Mouse (Mus musculus): ENCODE data around the gene Vps37b. TPM values are rescaled to one million over a fixed set of nuclear protein-coding genes. Genes with fewer than 3 reads are reported as not detected.
A peak's percentile ranks its signal among the peaks of the same experiment; 100 is the strongest.

The Vps37b gene
- polyA plus RNA-seq, 1 experiment from 2014 or later: 16.7 TPM

- Histone ChIP-seq H3K4me3 (ENCODE audit: low read depth, low read length) (no peak overlapping the region), H3K4me2 (replicated peaks; ENCODE audit: low read depth) (0 out of 2 replicates have a peak overlapping the region, but pooled peaks have one; percentile 37), H3K9me3 (ENCODE audit: control insufficient read depth) (no peaks in the 10 kb centered on the region), H3K27me3 (replicated peaks; ENCODE audit: control insufficient read depth, insufficient read depth, low read length) (no peaks in the 10 kb centered on the region), H3K27ac (ENCODE audit: low read depth, low read length) (no peak overlapping the region), H3K9ac (ENCODE audit: low read depth, low read length) (no peak overlapping the region), H3K36me3 (ENCODE audit: control insufficient read depth, insufficient read depth) (no peaks in the 10 kb centered on the region), H3K4me1 (replicated peaks; ENCODE audit: control insufficient read depth, insufficient read depth, low read length) (peaks cover 15% of the 10 kb centered on the region; the same call in 1 of the 2 replicates)
- 43% methylated on average over 11 of the region's 11 CpGs for WGBS
- ATAC-seq: no peak
- no peak for TF ChIP-seq CTCF (IDR thresholded peaks at IDR 0.05; ENCODE audit: low read depth)
Observed at GRCm38 (mm10) chr5:124014791-124015251, 17.2 kb downstream of the Vps37b start.

GRCm38 (mm10) chr5:124014180-124014579 is 17.9 kb downstream of the Vps37b start:
- no peak overlapping the region for H3K4me2 ChIP-seq (replicated peaks; ENCODE audit: low read depth)
- H3K4me1 ChIP-seq (replicated peaks; ENCODE audit: control insufficient read depth, insufficient read depth, low read length): peaks cover 17% of the 10 kb centered on the region; the same call in 1 of the 2 replicates
- no peaks in the 10 kb centered on the region for H3K27me3 ChIP-seq (replicated peaks; ENCODE audit: control insufficient read depth, insufficient read depth, low read length)
- no peak overlapping the region for H3K4me3 ChIP-seq (ENCODE audit: low read depth, low read length)
- no peak for TF ChIP-seq CTCF (IDR thresholded peaks at IDR 0.05; ENCODE audit: low read depth)
- no peak overlapping the region for H3K27ac ChIP-seq (ENCODE audit: low read depth, low read length)
- WGBS: 89% methylated on average over 3 of the region's 3 CpGs
- no peak for ATAC-seq
- peaks cover under 1% of the 10 kb centered on the region; the same call in 1 of the 2 replicates for H3K36me3 ChIP-seq (ENCODE audit: control insufficient read depth, insufficient read depth)
- no peak overlapping the region for H3K9ac ChIP-seq (ENCODE audit: low read depth, low read length)
- no peaks in the 10 kb centered on the region for H3K9me3 ChIP-seq (ENCODE audit: control insufficient read depth)

DNA sequence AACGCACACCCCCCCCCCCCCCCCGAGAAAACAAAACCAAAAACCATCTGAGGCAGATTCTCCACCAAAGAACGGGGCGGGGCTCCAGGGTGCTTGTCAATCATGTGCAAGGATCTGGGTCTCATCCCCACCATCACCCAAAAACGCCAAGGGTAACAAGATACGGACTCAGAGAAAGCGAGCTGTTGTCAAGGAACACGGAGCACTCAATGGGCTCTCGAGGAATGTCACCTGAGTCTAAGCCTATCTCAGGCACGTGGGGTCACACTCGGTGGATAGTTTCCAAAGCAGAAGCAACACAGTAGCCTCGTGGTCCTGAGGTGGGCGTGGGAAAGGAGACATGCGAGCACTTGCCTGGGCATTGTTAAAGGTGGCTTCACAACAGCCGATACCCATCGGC is 18.3 kb downstream of the Vps37b start:
- Histone ChIP-seq H3K9me3 (ENCODE audit: control insufficient read depth) (no peaks in the 10 kb centered on the region), H3K4me1 (replicated peaks; ENCODE audit: control insufficient read depth, insufficient read depth, low read length) (peaks cover 17% of the 10 kb centered on the region; the same call in 1 of the 2 replicates), H3K27ac (ENCODE audit: low read depth, low read length) (no peak overlapping the region), H3K9ac (ENCODE audit: low read depth, low read length) (no peak overlapping the region), H3K4me2 (replicated peaks; ENCODE audit: low read depth) (no peak overlapping the region), H3K27me3 (replicated peaks; ENCODE audit: control insufficient read depth, insufficient read depth, low read length) (no peaks in the 10 kb centered on the region), H3K36me3 (ENCODE audit: control insufficient read depth, insufficient read depth) (peaks cover 5% of the 10 kb centered on the region; the same call in 1 of the 2 replicates), H3K4me3 (ENCODE audit: low read depth, low read length) (no peak overlapping the region)
- no peak for ATAC-seq
- WGBS: 87% methylated on average over 15 of the region's 16 CpGs
- no peak for TF ChIP-seq CTCF (IDR thresholded peaks at IDR 0.05; ENCODE audit: low read depth)

DNA sequence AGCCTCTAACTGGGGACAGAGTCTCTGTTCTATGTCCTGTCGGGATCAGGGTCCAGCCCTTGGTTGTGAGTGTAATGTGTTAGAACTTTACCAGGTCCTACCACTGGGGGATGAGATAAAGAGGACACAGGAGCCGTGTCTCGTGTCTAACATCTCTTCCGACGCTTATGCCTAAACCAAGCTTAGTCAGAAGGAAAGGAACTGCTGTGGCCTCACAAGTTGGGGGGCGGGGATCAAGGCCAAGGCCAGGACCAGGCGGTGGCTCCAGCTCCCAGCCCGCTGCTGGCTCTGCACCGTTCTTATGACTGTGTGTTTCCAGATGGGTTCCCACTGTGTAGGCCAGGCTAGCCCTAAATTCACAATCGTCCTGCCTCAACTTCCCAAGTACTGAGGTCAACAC is 19.2 kb downstream of the Vps37b start:
- Histone ChIP-seq H3K4me3 (ENCODE audit: low read depth, low read length) (no peak overlapping the region), H3K4me1 (replicated peaks; ENCODE audit: control insufficient read depth, insufficient read depth, low read length) (peaks cover 17% of the 10 kb centered on the region; the same call in 1 of the 2 replicates), H3K27me3 (replicated peaks; ENCODE audit: control insufficient read depth, insufficient read depth, low read length) (no peaks in the 10 kb centered on the region), H3K27ac (ENCODE audit: low read depth, low read length) (no peak overlapping the region), H3K36me3 (ENCODE audit: control insufficient read depth, insufficient read depth) (peaks cover 8% of the 10 kb centered on the region), H3K4me2 (replicated peaks; ENCODE audit: low read depth) (no peak overlapping the region), H3K9me3 (ENCODE audit: control insufficient read depth) (no peaks in the 10 kb centered on the region), H3K9ac (ENCODE audit: low read depth, low read length) (no peak overlapping the region)
- 54% methylated on average over 10 of the region's 10 CpGs for WGBS
- TF ChIP-seq CTCF (IDR thresholded peaks at IDR 0.05; ENCODE audit: low read depth): peak; percentile 38
- ATAC-seq: peak; percentile 28; the same call in 1 of the 2 replicates

GRCm38 (mm10) chr5:124011927-124012326 is 20.1 kb downstream of the Vps37b start:
- Histone ChIP-seq H3K4me3 (ENCODE audit: low read depth, low read length) (no peak overlapping the region), H3K9me3 (ENCODE audit: control insufficient read depth) (no peaks in the 10 kb centered on the region), H3K27me3 (replicated peaks; ENCODE audit: control insufficient read depth, insufficient read depth, low read length) (no peaks in the 10 kb centered on the region), H3K36me3 (ENCODE audit: control insufficient read depth, insufficient read depth) (peaks cover 14% of the 10 kb centered on the region), H3K4me2 (replicated peaks; ENCODE audit: low read depth) (peak overlapping the region; percentile 4; the same call in 1 of the 2 replicates), H3K27ac (ENCODE audit: low read depth, low read length) (peak overlapping the region; percentile 50; the same call in 1 of the 2 replicates), H3K9ac (ENCODE audit: low read depth, low read length) (no peak overlapping the region), H3K4me1 (replicated peaks; ENCODE audit: control insufficient read depth, insufficient read depth, low read length) (peaks cover 17% of the 10 kb centered on the region; the same call in 1 of the 2 replicates)
- 47% methylated on average over 8 of the region's 8 CpGs for WGBS
- no peak for ATAC-seq
- no peak for TF ChIP-seq CTCF (IDR thresholded peaks at IDR 0.05; ENCODE audit: low read depth)

- no peak overlapping the region for H3K4me3 ChIP-seq (ENCODE audit: low read depth, low read length)
- no peaks in the 10 kb centered on the region for H3K27me3 ChIP-seq (replicated peaks; ENCODE audit: control insufficient read depth, insufficient read depth, low read length)
- H3K4me1 ChIP-seq (replicated peaks; ENCODE audit: control insufficient read depth, insufficient read depth, low read length): peaks cover 17% of the 10 kb centered on the region; the same call in 1 of the 2 replicates
- no peak for TF ChIP-seq CTCF (IDR thresholded peaks at IDR 0.05; ENCODE audit: low read depth)
- H3K9me3 ChIP-seq (ENCODE audit: control insufficient read depth): no peaks in the 10 kb centered on the region
- ATAC-seq: no peak
- no peak overlapping the region for H3K9ac ChIP-seq (ENCODE audit: low read depth, low read length)
- peak overlapping the region; percentile 50; the same call in 1 of the 2 replicates for H3K27ac ChIP-seq (ENCODE audit: low read depth, low read length)
- peak overlapping the region; percentile 4 for H3K4me2 ChIP-seq (replicated peaks; ENCODE audit: low read depth)
- 26% methylated on average over 19 of the region's 19 CpGs for WGBS
- peaks cover 19% of the 10 kb centered on the region for H3K36me3 ChIP-seq (ENCODE audit: control insufficient read depth, insufficient read depth)
Observed at GRCm38 (mm10) chr5:124010910-124011655, 21.0 kb downstream of the Vps37b start.
